Mouse (Mus musculus) gastrocnemius, adult 2 months (tissue): ENCODE data around the gene Gm960. TPM values are rescaled to one million over a fixed set of nuclear protein-coding genes. Genes with fewer than 3 reads are reported as not detected.

Experiments used
- DNase-seq: peaks from one replicate; pipeline ENCODE4 v3.0.0; 2022
- H3K27ac ChIP-seq: fragments of 200-600 bp; 2 replicates; pipeline ENCODE4 v1.8.1; 2022; ENCODE audit warnings: mild to moderate bottlenecking
- H3K4me3 ChIP-seq: fragments of 200-600 bp; 2 replicates; pipeline ENCODE4 v1.8.1; 2022; ENCODE audit warnings: mild to moderate bottlenecking, moderate library complexity
- CTCF ChIP-seq: fragments of 200-600 bp; IDR thresholded peaks from 2 replicates; pipeline ENCODE4 v1.8.1; 2022; ENCODE audit warnings: antibody characterized with exemption, mild to moderate bottlenecking, moderate library complexity
- intact Hi-C: fragments of 180-260 bp; cut with DNase I; formaldehyde crosslinking; loops from one replicate; pipeline ENCODE4 v1.15.1; 2025
- long read RNA-seq, 2 experiments: library from polyadenylated mRNA; stranded (forward); transcript quantifications; one replicate each; pipeline ENCODE4 v2.0.0; 2021
- total RNA-seq, 2 experiments: library from RNA; stranded (reverse); gene quantifications; 2 replicates each; pipeline ENCODE4 v1.2.3; 2021

Gm960 gene
- total RNA-seq = under 1 TPM in 1 of 2 experiments, not detected in 1; 0.11 TPM
- long read RNA-seq, experiment 1 = 0 reads
- long read RNA-seq, experiment 2 = 0 reads

- peak; percentile 81 for DNase-seq
- intact Hi-C loops = no loop called here
- Histone ChIP-seq H3K4me3 (peak within 1 kb of the TSS; percentile 71), H3K27ac (peak within 1 kb of the TSS; percentile 43; the same call in 1 of the 2 replicates)
- TF ChIP-seq CTCF = no peak
Measured at GRCm38 (mm10) chr19:4698205-4698677, at the start of gene Gm960. Gene Gm960, minus strand, starts transcription at chr19:4698668.

DNA sequence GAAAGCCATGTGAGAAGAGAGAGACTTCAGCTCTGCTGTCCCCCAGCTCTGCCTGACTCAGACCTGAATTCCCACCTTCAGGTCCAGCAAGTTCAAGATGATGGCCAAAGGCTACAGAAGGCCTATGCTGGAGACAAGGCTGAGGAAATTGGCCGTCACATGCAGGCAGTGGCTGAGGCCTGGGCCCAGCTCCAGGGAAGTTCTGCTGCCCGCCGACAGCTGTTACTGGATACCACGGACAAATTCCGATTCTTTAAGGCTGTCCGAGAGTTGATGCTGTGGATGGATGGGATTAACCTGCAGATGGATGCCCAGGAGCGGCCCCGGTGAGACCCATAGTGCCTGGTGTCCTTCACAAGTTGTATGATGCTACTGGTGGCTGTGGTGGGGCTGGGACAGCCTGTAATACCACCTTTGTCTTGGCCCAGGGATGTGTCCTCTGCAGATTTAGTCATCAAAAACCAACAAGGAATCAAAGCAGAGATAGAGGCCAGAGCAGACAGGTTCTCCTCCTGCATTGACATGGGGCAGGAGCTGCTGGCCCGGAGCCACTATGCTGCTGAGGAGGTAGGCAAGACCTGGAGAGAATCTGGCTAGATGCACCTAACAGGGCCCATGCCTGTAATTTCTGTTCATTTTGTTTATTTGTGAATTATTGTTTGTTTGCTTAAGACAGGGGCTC, 49.3 kb upstream of the Gm960 start:
- peak; percentile 61 for DNase-seq
- no peak for TF ChIP-seq CTCF
- no peak overlapping the region for H3K4me3 ChIP-seq
- H3K27ac ChIP-seq = no peak overlapping the region
- intact Hi-C loops = no loop called here

DNA sequence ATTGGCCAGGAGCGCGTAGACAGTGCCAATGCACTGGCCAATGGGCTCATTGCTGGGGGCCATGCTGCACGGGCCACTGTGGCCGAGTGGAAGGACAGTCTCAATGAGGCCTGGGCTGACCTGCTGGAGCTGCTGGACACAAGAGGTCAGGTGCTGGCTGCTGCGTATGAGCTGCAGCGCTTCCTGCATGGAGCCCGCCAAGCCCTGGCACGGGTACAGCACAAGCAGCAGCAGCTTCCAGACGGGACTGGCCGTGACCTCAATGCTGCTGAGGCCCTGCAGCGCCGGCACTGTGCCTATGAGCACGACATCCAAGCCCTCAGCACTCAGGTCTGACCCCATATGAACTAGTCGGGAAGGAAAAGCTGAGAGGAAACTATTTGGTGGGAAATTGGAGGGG, 48.1 kb upstream of the Gm960 start:
- intact Hi-C loops = no loop called here
- peak overlapping the region; percentile 6; the same call in 1 of the 2 replicates for H3K27ac ChIP-seq
- TF ChIP-seq CTCF = no peak
- peak overlapping the region; percentile 1; the same call in 1 of the 2 replicates for H3K4me3 ChIP-seq
- peak; percentile 85 for DNase-seq

DNA sequence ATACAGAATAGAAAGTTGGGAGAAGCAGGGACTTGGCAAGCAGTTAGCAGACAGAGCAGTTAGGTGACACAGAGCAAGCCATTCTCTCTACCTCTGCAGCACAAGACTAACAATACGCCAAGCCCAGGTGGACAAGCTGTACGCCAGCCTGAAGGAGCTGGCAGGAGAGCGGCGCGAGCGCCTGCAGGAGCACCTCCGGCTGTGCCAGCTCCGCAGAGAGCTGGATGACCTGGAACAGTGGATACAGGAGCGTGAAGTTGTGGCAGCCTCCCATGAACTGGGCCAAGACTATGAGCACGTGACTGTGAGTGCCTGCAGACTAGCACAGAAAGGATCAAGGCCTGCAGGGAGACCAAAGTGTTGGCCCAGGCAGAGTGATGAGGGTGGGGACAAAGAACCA, 47.2 kb upstream of the Gm960 start:
- no peak for TF ChIP-seq CTCF
- DNase-seq = peak; percentile 52
- H3K4me3 ChIP-seq = no peak overlapping the region
- no peak overlapping the region for H3K27ac ChIP-seq
- intact Hi-C loops = loop anchor here (2.0 kb wide), 1 partner anchor 249 kb away; no protein-coding TSS in a partner anchor

DNA sequence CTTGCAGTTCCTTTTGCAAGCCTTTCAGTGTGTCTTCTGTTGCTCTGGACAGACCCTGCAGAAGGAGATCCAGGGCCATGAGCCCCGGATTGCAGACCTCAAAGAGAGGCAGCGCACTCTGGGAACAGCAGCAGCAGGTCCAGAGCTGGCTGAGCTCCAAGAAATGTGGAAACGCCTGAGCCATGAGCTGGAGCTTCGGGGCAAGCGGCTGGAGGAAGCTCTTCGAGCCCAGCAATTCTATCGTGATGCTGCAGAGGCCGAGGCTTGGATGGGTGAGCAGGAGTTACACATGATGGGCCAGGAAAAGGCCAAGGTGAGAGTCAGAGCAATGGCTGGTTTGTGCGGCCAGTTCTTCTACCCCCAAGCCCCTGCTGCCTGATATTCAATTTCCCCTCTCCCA, 46.6 kb upstream of the Gm960 start:
- H3K27ac ChIP-seq = no peak overlapping the region
- DNase-seq = peak; percentile 58
- H3K4me3 ChIP-seq = no peak overlapping the region
- no peak for TF ChIP-seq CTCF
- intact Hi-C loops = loop anchor here (2.0 kb wide), 1 partner anchor 248 kb away; no protein-coding TSS in a partner anchor

GRCm38 (mm10) chr19:4744026-4744425, 45.6 kb upstream of the Gm960 start:
- no peak for DNase-seq
- Histone ChIP-seq H3K4me3 (no peak overlapping the region), H3K27ac (no peak overlapping the region)
- TF ChIP-seq CTCF = no peak
- intact Hi-C loops = loop anchor here (2.0 kb wide), 1 partner anchor 247 kb away; no protein-coding TSS in a partner anchor

DNA sequence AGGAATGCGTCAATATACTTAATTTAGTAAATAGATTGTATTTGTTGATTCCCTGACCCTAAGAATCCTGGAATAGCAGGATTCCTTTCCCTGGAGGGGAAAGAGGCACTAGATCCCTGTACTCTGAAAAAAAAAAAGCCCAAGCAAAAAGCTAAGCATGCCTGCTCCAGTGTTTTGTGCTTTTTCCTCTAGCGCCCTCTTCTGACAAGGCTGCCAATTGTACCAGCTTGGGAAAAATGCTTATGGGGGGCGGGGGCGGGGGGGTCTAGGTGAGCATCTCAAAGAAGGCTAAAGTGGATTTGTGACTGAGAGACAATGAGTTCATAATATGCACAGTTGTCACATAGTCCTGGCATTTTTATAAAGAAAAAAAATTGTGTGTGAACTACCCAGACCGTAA, 45.1 kb upstream of the Gm960 start:
- DNase-seq = no peak

DNA sequence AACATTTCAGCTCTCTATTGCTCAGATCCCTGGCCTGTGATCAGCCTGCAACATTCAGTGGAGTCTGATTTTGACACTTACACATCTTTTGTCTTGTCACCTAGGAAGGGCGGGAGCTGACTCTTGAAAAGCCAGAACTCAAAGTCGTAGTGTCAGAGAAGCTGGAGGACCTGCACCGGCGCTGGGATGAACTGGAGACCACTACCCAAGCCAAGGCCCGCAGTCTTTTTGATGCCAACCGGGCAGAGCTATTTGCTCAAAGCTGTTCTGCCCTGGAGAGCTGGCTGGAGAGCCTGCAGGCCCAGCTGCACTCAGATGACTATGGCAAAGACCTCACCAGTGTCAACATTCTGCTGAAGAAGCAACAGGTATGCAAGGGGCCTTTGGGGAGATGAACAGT, 43.8 kb upstream of the Gm960 start:
- no peak for TF ChIP-seq CTCF
- intact Hi-C loops = loop anchor here (2.0 kb wide), 1 partner anchor 111 kb away; no protein-coding TSS in a partner anchor
- no peak for DNase-seq
- H3K4me3 ChIP-seq = no peak overlapping the region
- H3K27ac ChIP-seq = no peak overlapping the region

More for the DNA sequence above, 45.1 kb upstream of the Gm960 start:
- Histone ChIP-seq H3K27ac (no peak overlapping the region), H3K4me3 (no peak overlapping the region)
- intact Hi-C loops = loop anchor here (2.0 kb wide), 1 partner anchor 113 kb away; no protein-coding TSS in a partner anchor
- peak; percentile 62 for TF ChIP-seq CTCF

- H3K4me3 ChIP-seq = no peak overlapping the region
- DNase-seq = no peak
- TF ChIP-seq CTCF = no peak
- H3K27ac ChIP-seq = no peak overlapping the region
- intact Hi-C loops = no loop called here
Measured at GRCm38 (mm10) chr19:4741482-4741881, 43.0 kb upstream of the Gm960 start.

- no peak for DNase-seq
- no peak overlapping the region for H3K4me3 ChIP-seq
- no peak overlapping the region for H3K27ac ChIP-seq
- intact Hi-C loops = loop anchor here (5.0 kb wide), 1 partner anchor 97 kb away; no protein-coding TSS in a partner anchor
- TF ChIP-seq CTCF = no peak
Measured at GRCm38 (mm10) chr19:4739762-4740161, 41.3 kb upstream of the Gm960 start.

DNA sequence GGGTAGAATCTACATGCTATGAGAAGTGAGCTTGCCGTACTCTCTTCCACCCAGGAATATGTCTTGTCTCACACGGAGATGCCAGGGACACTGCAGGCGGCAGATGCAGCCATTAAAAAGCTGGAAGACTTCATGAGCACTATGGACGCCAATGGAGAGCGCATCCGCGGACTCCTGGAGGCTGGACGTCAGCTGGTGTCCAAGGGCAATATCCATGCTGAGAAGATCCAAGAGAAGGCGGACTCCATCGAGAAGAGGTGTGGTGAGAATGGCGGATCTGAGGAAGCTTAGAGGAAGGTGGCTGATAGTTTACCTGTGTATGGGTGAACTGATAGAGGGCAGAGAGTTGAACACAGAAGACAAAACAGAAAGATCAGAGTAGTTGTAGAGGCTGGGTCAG, 40.6 kb upstream of the Gm960 start:
- Histone ChIP-seq H3K27ac (no peak overlapping the region), H3K4me3 (no peak overlapping the region)
- no peak for TF ChIP-seq CTCF
- no peak for DNase-seq
- intact Hi-C loops = loop anchor here (5.0 kb wide), 1 partner anchor 97 kb away; no protein-coding TSS in a partner anchor

DNA sequence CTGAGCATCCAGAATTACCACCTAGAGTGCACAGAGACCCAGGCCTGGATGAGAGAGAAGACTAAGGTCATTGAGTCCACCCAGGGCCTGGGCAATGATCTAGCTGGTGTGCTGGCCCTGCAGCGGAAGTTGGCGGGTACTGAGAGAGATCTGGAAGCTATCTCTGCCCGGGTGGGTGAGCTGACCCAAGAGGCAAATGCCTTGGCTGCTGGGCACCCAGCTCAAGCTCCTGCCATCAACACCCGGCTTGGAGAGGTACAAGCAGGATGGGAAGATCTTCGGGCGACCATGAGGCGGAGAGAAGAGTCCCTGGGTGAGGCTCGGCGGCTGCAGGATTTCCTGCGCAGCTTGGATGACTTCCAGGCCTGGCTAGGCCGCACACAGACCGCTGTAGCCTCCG, 39.4 kb upstream of the Gm960 start:
- TF ChIP-seq CTCF = no peak
- no peak for DNase-seq
- intact Hi-C loops = loop anchor here (5.0 kb wide), 1 partner anchor 96 kb away; no protein-coding TSS in a partner anchor

GRCm38 (mm10) chr19:4733052-4733451, 34.6 kb upstream of the Gm960 start:
- TF ChIP-seq CTCF = no peak
- Histone ChIP-seq H3K4me3 (no peak overlapping the region), H3K27ac (no peak overlapping the region)
- no peak for DNase-seq
- intact Hi-C loops = no loop called here

More for the DNA sequence above, 39.4 kb upstream of the Gm960 start:
- Histone ChIP-seq H3K4me3 (no peak overlapping the region), H3K27ac (no peak overlapping the region)
